Comparison of ENCODE assay signal across 32 mouse cellular contexts in the genomic region with DNA sequence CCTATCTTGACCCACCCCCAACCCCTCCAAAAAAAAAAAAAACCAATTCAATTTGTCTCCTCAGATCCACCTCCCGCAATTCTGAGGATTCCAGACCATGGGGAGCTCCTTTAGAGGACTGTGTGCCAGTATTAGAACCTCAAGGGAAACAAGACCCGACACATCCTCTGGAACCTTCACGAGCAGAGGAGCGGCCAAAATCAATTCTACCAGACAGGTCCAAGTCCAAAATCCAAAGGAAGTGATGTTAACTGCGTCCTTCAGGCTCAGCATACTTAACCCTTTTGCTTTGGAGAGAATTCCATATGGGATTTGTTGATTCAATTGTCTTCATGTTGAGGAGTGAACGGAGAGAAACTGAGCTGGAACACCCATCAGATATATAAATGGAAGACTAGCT.
"Had no signal": no experiment of that assay in that cellular context is flagged by ENCODE, and none has a peak within 500 bp of the region (broad histone marks: within the 10 kb centered on the region; RNA-seq: fewer than 3 reads in every experiment).

No protein-coding gene starts in this region.

- H3K9me3 ChIP-seq: heart, embryonic 10.5 days; heart, embryonic 12.5 days; heart, embryonic 13.5 days; heart, embryonic 15.5 days; hindbrain, embryonic 10.5 days; hindbrain, embryonic 12.5 days; hindbrain, embryonic 13.5 days; hindbrain, embryonic 15.5 days; intestine, embryonic 15.5 days had no signal

- H3K36me3 ChIP-seq: intestine, embryonic 15.5 days had no signal

- H3K9ac ChIP-seq: heart, embryonic 12.5 days; heart, embryonic 13.5 days; heart, embryonic 15.5 days; hindbrain, embryonic 12.5 days; hindbrain, embryonic 13.5 days; hindbrain, embryonic 14.5 days; hindbrain, embryonic 15.5 days; intestine, embryonic 15.5 days had no signal

- H3K4me2 ChIP-seq: heart, embryonic 11.5 days; heart, embryonic 12.5 days; heart, embryonic 13.5 days; heart, embryonic 15.5 days; hindbrain, embryonic 12.5 days; hindbrain, embryonic 13.5 days; hindbrain, embryonic 14.5 days; hindbrain, embryonic 15.5 days; intestine, embryonic 15.5 days had no signal

- H3K4me1 ChIP-seq: heart, embryonic 10.5 days; heart, embryonic 12.5 days; heart, embryonic 13.5 days; heart, embryonic 15.5 days; hindbrain, embryonic 10.5 days; hindbrain, embryonic 12.5 days; hindbrain, embryonic 15.5 days; intestine, embryonic 15.5 days had no signal

- ATAC-seq: hindbrain, embryonic 16.5 days; hindbrain, postnatal 0 days; inflammation-experienced regulatory T-cells, adult 6 months; intestine, embryonic 15.5 days; intestine, embryonic 16.5 days; intestine, postnatal 0 days had no signal

- H3K27me3 ChIP-seq: heart, embryonic 12.5 days; heart, embryonic 13.5 days; heart, embryonic 15.5 days; hindbrain, embryonic 12.5 days; hindbrain, embryonic 13.5 days; hindbrain, embryonic 15.5 days; intestine, embryonic 15.5 days had no signal

- H3K4me3 ChIP-seq: heart, adult 2 months; heart, embryonic 10.5 days; heart, embryonic 12.5 days; heart, embryonic 13.5 days; heart, embryonic 15.5 days; hindbrain, embryonic 10.5 days; hindbrain, embryonic 12.5 days; hindbrain, embryonic 13.5 days; hindbrain, embryonic 15.5 days; intestine, embryonic 15.5 days; layer of hippocampus, adult 2 months; left cerebral cortex, adult 2 months had no signal

- DNase-seq: heart, adult 2 months; heart, postnatal 10 days; heart, postnatal 14 days; heart, postnatal 36 days; heart, postnatal 4 days; kidney, adult 18-20 months; kidney, adult 8-10 months; kidney, postnatal 10 days; kidney, postnatal 14 days; kidney, postnatal 25 days; kidney, postnatal 4 days; layer of hippocampus, adult 9-11 months; layer of hippocampus, postnatal 36 days had no signal

- H3K27ac ChIP-seq: heart, adult 2 months; heart, embryonic 10.5 days; heart, embryonic 13.5 days; heart, embryonic 15.5 days; hindbrain, embryonic 10.5 days; hindbrain, embryonic 12.5 days; hindbrain, embryonic 13.5 days; hindbrain, embryonic 14.5 days; hindbrain, embryonic 15.5 days; hindbrain, postnatal 0 days; intestine, embryonic 15.5 days; kidney, postnatal 0 days; layer of hippocampus, adult 2 months; left cerebral cortex, adult 2 months had no signal
